8 mouse cellular contexts compared by ENCODE assay signal in genomic region chr13:107890866-107891821, GRCm38 (mm10).
DNase-seq lines count a peak whose midpoint lies in the region; ATAC-seq and TF ChIP-seq lines count a peak whose summit lies in the region.

No protein-coding gene starts in this region.

- ATAC-seq in forebrain, embryonic 12.5 days (ENCODE audit: low FRiP score): peak; percentile 16; the same call in 1 of the 2 replicates
- ATAC-seq in heart, embryonic 16.5 days (replicated peaks; ENCODE audit: extremely low read depth, insufficient read depth, low FRiP score): peak; percentile 15
- ATAC-seq in liver, postnatal 0 days: peak; percentile 40
- no peak; the same call in 1 of the 2 replicates for ATAC-seq in neural tube, embryonic 12.5 days (ENCODE audit: low FRiP score, low read depth)

- H3K36me3 ChIP-seq in forebrain, embryonic 12.5 days (replicated peaks): no peaks in the 10 kb centered on the region
- H3K36me3 ChIP-seq in heart, embryonic 16.5 days (ENCODE audit: control insufficient read depth, insufficient read depth): no peaks in the 10 kb centered on the region
- H3K36me3 ChIP-seq in liver, postnatal 0 days (replicated peaks; ENCODE audit: insufficient read depth, low read length): no peaks in the 10 kb centered on the region
- no peaks in the 10 kb centered on the region for H3K36me3 ChIP-seq in neural tube, embryonic 12.5 days

- TF ChIP-seq EP300 in liver, postnatal 0 days (IDR thresholded peaks at IDR 0.05; ENCODE audit: low read depth): no peak

- peaks cover 24% of the 10 kb centered on the region for H3K4me1 ChIP-seq in forebrain, embryonic 12.5 days
- peaks cover 10% of the 10 kb centered on the region; the same call in 1 of the 2 replicates for H3K4me1 ChIP-seq in heart, embryonic 16.5 days (ENCODE audit: control insufficient read depth, insufficient read depth, low read length)
- peaks cover 7% of the 10 kb centered on the region for H3K4me1 ChIP-seq in liver, postnatal 0 days (ENCODE audit: insufficient read depth)
- H3K4me1 ChIP-seq in neural tube, embryonic 12.5 days: peaks cover 17% of the 10 kb centered on the region

- no peaks in the 10 kb centered on the region for H3K9me3 ChIP-seq in forebrain, embryonic 12.5 days
- no peaks in the 10 kb centered on the region for H3K9me3 ChIP-seq in heart, embryonic 16.5 days (replicated peaks; ENCODE audit: control insufficient read depth, low read length)
- no peaks in the 10 kb centered on the region for H3K9me3 ChIP-seq in liver, postnatal 0 days (ENCODE audit: low read length)
- H3K9me3 ChIP-seq in neural tube, embryonic 12.5 days: no peaks in the 10 kb centered on the region

- H3K9ac ChIP-seq in forebrain, embryonic 12.5 days: peak overlapping the region; percentile 80
- H3K9ac ChIP-seq in heart, embryonic 16.5 days (ENCODE audit: low read length): peak overlapping the region; percentile 85
- peak overlapping the region; percentile 76 for H3K9ac ChIP-seq in liver, postnatal 0 days (replicated peaks)
- peak overlapping the region; percentile 89 for H3K9ac ChIP-seq in neural tube, embryonic 12.5 days

- DNase-seq in CD4-positive helper T cell, adult 2 months (ENCODE audit: low read depth, low spot score): peak; percentile 72
- peak; percentile 84 for DNase-seq in brain, embryonic 14.5 days (ENCODE audit: low read depth)
- peak; percentile 82 to 87 for DNase-seq in kidney, postnatal 36 days
- DNase-seq in liver, postnatal 0 days: peak; percentile 70
- DNase-seq in thymus, adult 18-20 months: peak; percentile 36 to 40

- TF ChIP-seq POLR2A in brain, embryonic 14.5 days (IDR thresholded peaks at IDR 0.05; ENCODE audit: borderline replicate concordance, extremely low read depth, insufficient read depth, insufficient read length, poor library complexity, severe bottlenecking): peak; percentile 27; the same call in 1 of the 2 replicates

- H3K4me3 ChIP-seq in forebrain, embryonic 12.5 days (replicated peaks): peak overlapping the region; percentile 95
- peak overlapping the region; percentile 83 for H3K4me3 ChIP-seq in heart, embryonic 16.5 days (ENCODE audit: low read length)
- peak overlapping the region; percentile 78 for H3K4me3 ChIP-seq in liver, postnatal 0 days (ENCODE audit: low read depth, low read length)
- H3K4me3 ChIP-seq in neural tube, embryonic 12.5 days: peak overlapping the region; percentile 96

- H3K27ac ChIP-seq in forebrain, embryonic 12.5 days: peak overlapping the region; percentile 99
- H3K27ac ChIP-seq in heart, embryonic 16.5 days (ENCODE audit: low read length): peak overlapping the region; percentile 94
- peak overlapping the region; percentile 95 for H3K27ac ChIP-seq in liver, postnatal 0 days (ENCODE audit: low read depth)
- H3K27ac ChIP-seq in neural tube, embryonic 12.5 days: peak overlapping the region; percentile 98

- H3K4me2 ChIP-seq in forebrain, embryonic 12.5 days: peak overlapping the region; percentile 78
- H3K4me2 ChIP-seq in heart, embryonic 16.5 days (ENCODE audit: low read depth, low read length): peak overlapping the region; percentile 69
- peak overlapping the region; percentile 92 for H3K4me2 ChIP-seq in liver, postnatal 0 days (ENCODE audit: low read depth, low read length)
- peak overlapping the region; percentile 80 for H3K4me2 ChIP-seq in neural tube, embryonic 12.5 days (replicated peaks)

- peaks cover 17% of the 10 kb centered on the region for H3K27me3 ChIP-seq in forebrain, embryonic 12.5 days
- H3K27me3 ChIP-seq in heart, embryonic 16.5 days (ENCODE audit: control insufficient read depth, insufficient read depth, low read length): peaks cover 13% of the 10 kb centered on the region
- H3K27me3 ChIP-seq in liver, postnatal 0 days (ENCODE audit: insufficient read depth, low read length): peaks cover 37% of the 10 kb centered on the region
- H3K27me3 ChIP-seq in neural tube, embryonic 12.5 days (replicated peaks): no peaks in the 10 kb centered on the region

- TF ChIP-seq CTCF in brain, embryonic 14.5 days (IDR thresholded peaks at IDR 0.05; ENCODE audit: borderline replicate concordance, extremely low read depth, insufficient read depth, insufficient read length): 0 out of 2 replicates have a peak, but pooled peaks have one; percentile 3
- peak; percentile 40 for TF ChIP-seq CTCF in liver, postnatal 0 days (IDR thresholded peaks at IDR 0.05; ENCODE audit: low read depth)

- under 1% methylated on average over 86 of the region's 95 CpGs for WGBS in forebrain, embryonic 12.5 days
- WGBS in heart, embryonic 16.5 days: under 1% methylated on average over 95 of the region's 95 CpGs
- WGBS in liver, postnatal 0 days (ENCODE audit: insufficient replicate concordance): under 1% methylated on average over 93 of the region's 95 CpGs
- WGBS in neural tube, embryonic 12.5 days: under 1% methylated on average over 95 of the region's 95 CpGs
